Mouse (Mus musculus) Patski (cell line): ENCODE measurements around the gene Hacl1. TPM values are rescaled to one million over a fixed set of nuclear protein-coding genes. Genes with fewer than 3 reads are reported as not detected.

Source experiments
- ATAC-seq: fragments of 100-300 bp; one replicate; pipeline ENCODE4 v1.8.0; 2021
- CTCF ChIA-PET: fragments of 350-600 bp; sonication (Branson Sonifier 250); formaldehyde crosslinking; loops from one replicate; lab custom pipeline; 2022; ENCODE audit warnings: inconsistent platforms; lab: Charles Lee
- POLR2A ChIA-PET: fragments of 350-600 bp; sonication (Branson Sonifier 250); formaldehyde crosslinking; loops from one replicate; lab custom pipeline; 2022; ENCODE audit warnings: antibody characterized with exemption, inconsistent platforms; lab: Charles Lee
- DNase-seq: peaks from one replicate; pipeline ENCODE4 v3.0.0-alpha.2; 2011; ENCODE audit warnings: low read depth, low spot score
- H3K27me3 ChIP-seq: fragments of 371-371 bp; one replicate; pipeline ENCODE4 v1.5.1; 2021
- CTCF ChIP-seq: fragments of 100-300 bp; IDR thresholded peaks from one replicate; pipeline ENCODE4 v1.5.1; 2021
- in situ Hi-C: fragments of 300-500 bp; cut with MboI; formaldehyde crosslinking; loops from 3 replicates; pipeline ENCODE4 v1.11.1; 2018; ENCODE audit warnings: low pct_unique_long_range_greater_than_20kb, mixed read lengths
- polyA plus RNA-seq: library from polyadenylated mRNA; unstranded; gene quantifications from one replicate; pipeline ENCODE4 v1.2.3, GENCODE M21; 2021

The Hacl1 gene
- polyA plus RNA-seq = 27.5 TPM

- TF ChIP-seq CTCF = no peak
- no peaks in the 10 kb centered on the region for H3K27me3 ChIP-seq
- ATAC-seq (peak; percentile 96), DNase-seq (no peak)
- CTCF ChIA-PET = interaction anchor here (1.0 kb wide), 1 partner anchor 145 kb away, joined by 4 read pairs; no protein-coding TSS in a partner anchor
- in situ Hi-C loops = no loop called here
- POLR2A ChIA-PET = interaction anchor here (0.9 to 1.4 kb wide), 2 partner anchors 18 to 216 kb away, joined by 3 read pairs; no protein-coding TSS in a partner anchor
These were observed at the start of gene Hacl1, which contains the start of gene Btd for GRCm38 (mm10) chr14:31640890-31641505. Gene Hacl1 (minus strand): TSS chr14:31641286. Gene Btd (plus strand): TSS chr14:31641028.

DNA sequence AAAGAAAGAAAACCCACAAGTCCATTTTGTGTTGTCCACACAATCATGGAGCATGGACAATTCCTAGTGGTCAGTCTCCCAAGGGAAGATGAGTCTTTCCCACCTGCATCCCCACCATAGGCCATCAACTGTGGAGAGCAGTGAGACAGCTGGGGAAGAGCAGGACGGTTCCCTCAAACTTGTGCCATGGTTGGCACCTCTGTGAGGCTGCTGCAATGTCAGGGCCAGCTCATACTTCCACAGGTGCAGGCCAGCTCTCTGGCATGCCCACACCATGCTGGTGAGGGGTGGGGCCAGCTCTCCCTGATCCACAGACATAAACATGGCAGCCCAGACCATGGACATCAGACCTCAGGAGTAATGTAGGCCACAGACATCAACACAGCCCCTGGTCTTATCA lies 45.1 kb upstream of the Hacl1 start:
- POLR2A ChIA-PET = no interaction called here
- ATAC-seq (no peak), DNase-seq (no peak)
- CTCF ChIA-PET = no interaction called here
- TF ChIP-seq CTCF = no peak
- in situ Hi-C loops = no loop called here
- no peaks in the 10 kb centered on the region for H3K27me3 ChIP-seq

DNA sequence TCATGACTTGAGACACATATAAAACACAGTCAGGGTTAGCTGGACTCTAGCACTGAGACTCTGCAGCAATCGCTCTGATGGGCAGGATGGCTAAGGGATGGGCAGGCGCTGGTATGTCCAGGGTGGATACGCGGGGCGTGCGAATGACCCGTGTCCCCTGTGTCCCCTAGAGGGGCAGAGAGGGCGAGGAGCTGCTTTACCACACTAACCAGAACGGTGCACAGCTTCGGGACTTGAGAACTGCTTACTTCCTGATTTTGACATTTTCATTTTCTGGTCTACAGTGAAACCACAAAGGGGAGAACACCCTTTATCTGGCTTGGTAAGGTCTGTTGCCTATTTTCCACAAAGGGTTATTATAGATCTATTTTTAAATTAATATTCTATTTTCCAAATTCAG lies 44.6 kb upstream of the Hacl1 start:
- no peak for DNase-seq
- in situ Hi-C loops = no loop called here
- TF ChIP-seq CTCF = no peak
- no peak for ATAC-seq
- H3K27me3 ChIP-seq = no peaks in the 10 kb centered on the region
- POLR2A ChIA-PET = interaction anchor here (0.7 kb wide), 1 partner anchor 132 kb away, joined by 3 read pairs; no protein-coding TSS in a partner anchor
- CTCF ChIA-PET = no interaction called here

DNA sequence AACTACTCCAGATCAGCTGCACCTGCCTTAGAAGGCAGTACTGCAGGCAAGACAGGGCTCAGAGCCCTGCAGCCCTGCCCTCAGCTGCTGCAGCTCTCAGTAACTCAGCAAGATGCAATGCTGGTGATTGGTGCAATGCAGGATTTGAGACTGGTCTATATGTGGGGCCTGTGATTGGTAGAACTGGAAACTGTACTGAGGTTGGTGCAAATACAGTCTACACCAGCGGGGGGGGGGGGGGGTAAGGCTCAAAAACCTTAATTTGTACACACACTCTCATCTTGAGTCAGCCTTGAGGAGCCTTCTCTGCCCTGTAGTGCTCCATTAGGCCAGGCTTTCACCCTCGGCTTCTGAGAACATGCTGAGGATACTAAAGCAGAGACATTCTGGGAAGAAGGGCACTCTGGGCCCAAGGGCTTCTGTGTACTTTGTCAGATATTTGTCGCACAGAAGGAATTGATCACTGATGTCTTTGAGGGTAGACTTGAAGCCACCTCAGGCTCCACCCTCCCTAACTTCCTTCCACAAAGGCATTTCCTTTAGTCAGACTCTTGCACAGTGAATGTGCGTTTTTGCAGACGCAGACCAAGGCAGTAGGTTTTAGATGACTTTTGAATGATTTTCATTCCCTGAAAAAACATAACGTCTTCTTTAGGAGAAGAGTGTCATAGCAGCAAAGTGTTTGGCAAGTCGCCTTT lies 43.4 kb upstream of the Hacl1 start:
- no peak for TF ChIP-seq CTCF
- ATAC-seq = no peak
- DNase-seq = no peak
- ChIA-PET POLR2A (interaction anchor here (0.6 kb wide), 1 partner anchor 32 kb away, joined by 4 read pairs; no protein-coding TSS in a partner anchor), CTCF (interaction anchor here (0.6 to 0.9 kb wide), 2 partner anchors 10 to 12 kb away, joined by 3 read pairs; no protein-coding TSS in a partner anchor)
- no peaks in the 10 kb centered on the region for H3K27me3 ChIP-seq
- in situ Hi-C loops = no loop called here

GRCm38 (mm10) chr14:31683610-31684009 lies 42.5 kb upstream of the Hacl1 start:
- in situ Hi-C loops = no loop called here
- no peak for DNase-seq
- no peaks in the 10 kb centered on the region for H3K27me3 ChIP-seq
- TF ChIP-seq CTCF = no peak
- ATAC-seq = no peak
- CTCF ChIA-PET = interaction anchor here (0.6 to 0.9 kb wide), 2 partner anchors 11 to 13 kb away, joined by 3 read pairs; no protein-coding TSS in a partner anchor
- POLR2A ChIA-PET = interaction anchor here (0.6 kb wide), 1 partner anchor 33 kb away, joined by 4 read pairs; no protein-coding TSS in a partner anchor

DNA sequence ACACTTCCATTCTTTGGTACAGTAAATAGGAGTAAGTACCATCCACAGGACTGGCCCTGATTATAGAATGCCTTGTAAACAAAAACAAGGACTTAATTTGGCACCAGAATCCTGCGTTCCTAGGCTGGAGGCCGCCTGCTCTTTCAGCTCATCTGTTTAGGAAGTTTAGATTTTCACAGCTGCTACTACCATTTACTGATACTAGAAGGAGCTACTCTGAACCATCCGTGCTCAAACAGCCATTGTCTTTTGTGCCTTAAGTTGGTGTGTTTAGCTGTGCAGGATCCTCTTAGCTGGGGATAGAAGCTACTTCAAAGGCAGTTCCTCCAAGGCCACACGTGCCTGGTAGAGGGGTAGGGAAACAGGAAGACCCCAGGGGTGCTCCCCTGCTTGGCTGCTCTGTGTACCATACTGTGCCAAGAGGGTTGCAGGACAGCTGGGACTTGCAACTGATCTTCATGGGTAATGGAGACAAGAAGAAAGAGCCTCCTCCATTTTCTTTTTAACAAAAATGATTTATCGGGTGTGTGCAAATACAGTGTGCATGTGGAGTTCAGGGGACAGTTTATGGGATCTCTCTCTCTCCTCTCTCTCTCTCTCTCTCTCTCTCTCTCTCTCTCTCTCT lies 41.0 kb upstream of the Hacl1 start:
- CTCF ChIA-PET = interaction anchor here (0.9 to 1.0 kb wide), 2 partner anchors 9 to 27 kb away, joined by 3 read pairs; no protein-coding TSS in a partner anchor
- DNase-seq (no peak), ATAC-seq (no peak)
- no peaks in the 10 kb centered on the region for H3K27me3 ChIP-seq
- POLR2A ChIA-PET = no interaction called here
- TF ChIP-seq CTCF = no peak
- in situ Hi-C loops = no loop called here

- no peak for ATAC-seq
- ChIA-PET CTCF (no interaction called here), POLR2A (no interaction called here)
- DNase-seq = no peak
- in situ Hi-C loops = no loop called here
- no peak for TF ChIP-seq CTCF
- no peaks in the 10 kb centered on the region for H3K27me3 ChIP-seq
These were observed 40.2 kb upstream of the Hacl1 start for GRCm38 (mm10) chr14:31681291-31681690.

DNA sequence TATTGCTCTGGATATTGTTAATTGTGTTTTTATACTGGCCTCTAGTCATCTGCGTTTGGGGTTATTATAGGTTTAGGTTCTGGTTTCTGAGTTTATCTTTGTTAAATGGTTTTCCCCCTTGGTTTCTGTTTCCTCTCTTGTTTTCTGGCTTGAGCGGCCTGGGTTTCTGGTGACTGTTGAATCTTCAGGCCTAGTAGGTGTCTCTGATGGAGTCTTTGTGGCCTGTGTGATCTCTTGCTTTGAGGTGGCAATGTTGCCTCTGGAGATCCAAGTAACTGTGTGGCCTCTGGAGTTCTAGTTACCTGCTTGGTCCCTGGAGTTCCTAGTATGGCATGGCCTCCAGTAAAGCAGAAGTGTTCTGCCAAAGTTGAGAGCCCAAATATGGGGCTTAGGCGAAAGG lies 39.6 kb upstream of the Hacl1 start:
- ATAC-seq (no peak), DNase-seq (no peak)
- TF ChIP-seq CTCF = no peak
- H3K27me3 ChIP-seq = no peaks in the 10 kb centered on the region
- ChIA-PET CTCF (no interaction called here), POLR2A (no interaction called here)
- in situ Hi-C loops = no loop called here

- POLR2A ChIA-PET = no interaction called here
- DNase-seq = no peak
- no peak for TF ChIP-seq CTCF
- no peak for ATAC-seq
- CTCF ChIA-PET = interaction anchor here (1.1 to 1.3 kb wide), 2 partner anchors 10 to 21 kb away, joined by 3 read pairs; no protein-coding TSS in a partner anchor
- no peaks in the 10 kb centered on the region for H3K27me3 ChIP-seq
- in situ Hi-C loops = no loop called here
These were observed 30.7 kb upstream of the Hacl1 start for GRCm38 (mm10) chr14:31671635-31672320.
